ENCODE assay signal across 12 mouse cellular contexts in genomic region chr2:129734031-129734430, GRCm38 (mm10). TPM values are rescaled to one million over a fixed set of nuclear protein-coding genes. Genes with fewer than 3 reads are reported as not detected.
"Had no signal": no experiment of that assay in that cellular context is flagged by ENCODE, and none has a peak within 500 bp of the region (broad histone marks: within the 10 kb centered on the region; RNA-seq: fewer than 3 reads in every experiment).

No protein-coding gene starts in this region.

- H3K36me3 ChIP-seq: kidney, embryonic 15.5 days; limb, embryonic 13.5 days; midbrain, embryonic 12.5 days had no signal

- H3K27ac ChIP-seq: kidney, embryonic 15.5 days; limb, embryonic 13.5 days; liver, embryonic 14.5 days; midbrain, embryonic 12.5 days; stomach, postnatal 0 days had no signal

- H3K9ac ChIP-seq: kidney, embryonic 15.5 days; limb, embryonic 13.5 days; liver, embryonic 14.5 days; midbrain, embryonic 12.5 days had no signal

- H3K4me1 ChIP-seq: kidney, embryonic 15.5 days; limb, embryonic 13.5 days; midbrain, embryonic 12.5 days had no signal

- H3K9me3 ChIP-seq: kidney, embryonic 15.5 days; limb, embryonic 13.5 days; midbrain, embryonic 12.5 days had no signal

- DNase-seq: kidney, adult 2 months; kidney, postnatal 14 days; lung, adult 18-20 months; thymus, postnatal 4 days had no signal

- H3K4me3 ChIP-seq: kidney, embryonic 15.5 days; limb, embryonic 13.5 days; midbrain, embryonic 12.5 days had no signal

- H3K27me3 ChIP-seq: kidney, embryonic 15.5 days; limb, embryonic 13.5 days; midbrain, embryonic 12.5 days had no signal

- H3K4me2 ChIP-seq: kidney, embryonic 15.5 days; limb, embryonic 13.5 days; midbrain, embryonic 12.5 days had no signal

RNA-seq across cellular contexts. Expression of gene Pdyn, which starts 34.4 kb away (rescaled TPM):
- total RNA-seq: liver, adult 2 months; megakaryocyte-erythroid progenitor cell, adult 5-6 weeks had no signal
- polyA plus RNA-seq: kidney, adult 2 months; liver, adult 2 months; lung, embryonic 16.5 days had no signal
